Mouse (Mus musculus) ZHBTc4 (cell line): Measurements from ENCODE around the gene Prtn3.

Source experiments
- DNase-seq: peaks from one replicate; pipeline ENCODE4 v3.0.0-alpha.2; 2011; ENCODE audit warnings: low read depth, low spot score

Prtn3 gene

GRCm38 (mm10) chr10:79874290-79874862, at the start of gene Prtn3, which contains the start of gene Plppr3:
Gene Prtn3 (plus strand): TSS chr10:79874476.
Gene Plppr3 (minus strand): TSS chr10:79874634.
- DNase-seq = peak; percentile 61

- no peak for DNase-seq
Measured at GRCm38 (mm10) chr10:79831583-79831982, 42.7 kb upstream of the Prtn3 start.

GRCm38 (mm10) chr10:79832026-79832785, 42.1 kb upstream of the Prtn3 start:
- no peak for DNase-seq

GRCm38 (mm10) chr10:79832786-79833181, 41.5 kb upstream of the Prtn3 start:
- no peak for DNase-seq

GRCm38 (mm10) chr10:79834769-79835398, 39.4 kb upstream of the Prtn3 start:
- DNase-seq = peak; percentile 72

- peak; percentile 74 for DNase-seq
Measured at GRCm38 (mm10) chr10:79836918-79837317, 37.4 kb upstream of the Prtn3 start.

- DNase-seq = no peak
Measured at GRCm38 (mm10) chr10:79838151-79838550, 36.1 kb upstream of the Prtn3 start.

- DNase-seq = no peak
Measured at GRCm38 (mm10) chr10:79840091-79840490, 34.2 kb upstream of the Prtn3 start.

GRCm38 (mm10) chr10:79840644-79841551, 33.4 kb upstream of the Prtn3 start:
- peak; percentile 97 for DNase-seq

GRCm38 (mm10) chr10:79842322-79842721, 32.0 kb upstream of the Prtn3 start:
- DNase-seq = no peak

GRCm38 (mm10) chr10:79843476-79843875, 30.8 kb upstream of the Prtn3 start:
- no peak for DNase-seq

GRCm38 (mm10) chr10:79846553-79846952, 27.7 kb upstream of the Prtn3 start:
- no peak for DNase-seq

- no peak for DNase-seq
Measured at GRCm38 (mm10) chr10:79849941-79850628, 24.2 kb upstream of the Prtn3 start.

- no peak for DNase-seq
Measured at GRCm38 (mm10) chr10:79851653-79852052, 22.6 kb upstream of the Prtn3 start.

- DNase-seq = no peak
Measured at GRCm38 (mm10) chr10:79852107-79852789, 22.0 kb upstream of the Prtn3 start.

- DNase-seq = no peak
Measured at GRCm38 (mm10) chr10:79852827-79853226, 21.4 kb upstream of the Prtn3 start.

- DNase-seq = peak; percentile 88
Measured at GRCm38 (mm10) chr10:79853392-79853791, 20.9 kb upstream of the Prtn3 start.

- DNase-seq = peak; percentile 100
Measured at GRCm38 (mm10) chr10:79853860-79854795, 20.1 kb upstream of the Prtn3 start, which contains the start of gene Ptbp1. Gene Ptbp1 (plus strand): TSS chr10:79854427.
